9 mouse cellular contexts compared by ENCODE assay signal in the genomic region with DNA sequence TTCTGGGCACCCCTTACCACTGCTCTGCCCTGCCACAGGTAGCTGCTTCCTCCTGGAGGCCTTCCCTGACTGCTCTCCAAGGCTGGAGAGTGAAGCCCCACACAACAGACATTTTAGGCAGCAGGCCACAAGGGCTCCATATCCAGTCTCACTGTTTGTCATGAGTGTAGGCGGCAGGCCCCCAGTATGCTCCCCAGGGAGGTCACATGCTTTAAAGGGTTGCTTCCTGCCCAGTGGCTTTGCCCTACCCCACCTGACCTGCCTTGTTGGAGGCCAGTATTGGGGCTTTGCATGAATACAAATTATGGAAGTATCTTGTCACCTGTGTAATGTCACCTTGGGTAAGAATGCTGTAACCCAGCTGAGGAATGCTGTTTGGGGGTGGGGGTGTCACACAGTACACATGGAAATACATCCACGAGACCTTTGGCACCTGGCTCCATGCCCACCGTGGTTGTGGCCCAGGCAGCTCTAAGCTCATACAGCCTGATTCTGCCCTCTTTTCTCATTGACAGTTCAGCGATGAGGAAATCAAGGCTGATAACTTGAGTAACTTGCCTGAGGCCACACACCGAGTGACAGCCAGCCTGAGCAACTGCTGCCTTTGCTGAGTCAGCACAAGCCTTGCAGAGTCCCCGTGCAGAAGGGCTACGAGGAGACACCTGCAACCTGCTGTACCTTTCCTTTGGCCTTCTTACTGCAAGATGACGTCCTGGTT. TPM values are rescaled to one million over a fixed set of nuclear protein-coding genes. Genes with fewer than 3 reads are reported as not detected.
DNase-seq lines count a peak whose midpoint lies in the region; TF ChIP-seq lines count a peak whose summit lies in the region.
"Had no signal": no experiment of that assay in that cellular context is flagged by ENCODE, and none has a peak within 500 bp of the region (broad histone marks: within the 10 kb centered on the region; RNA-seq: fewer than 3 reads in every experiment).

A gene (minus strand): TSS at position 99 of the 718 bp plus-strand sequence.

- TF ChIP-seq CTCF in left cerebral cortex, adult 2 months (IDR thresholded peaks at IDR 0.05): no peak
- no peak for TF ChIP-seq CTCF in spleen, adult 2 months (IDR thresholded peaks at IDR 0.05; ENCODE audit: extremely low read depth, insufficient read depth, insufficient read length, insufficient replicate concordance)

- DNase-seq in adrenal gland, postnatal 14 days: peak; percentile 53
- no peak for DNase-seq in adrenal gland, postnatal 25 days
- no peak for DNase-seq in left cerebral cortex, adult 2 months (ENCODE audit: extremely low spot score in 1 of 2, low spot score in 2 of 2)
- DNase-seq in left cerebral cortex, adult 18-20 months (ENCODE audit: low spot score in 2 of 2): no peak
- no peak for DNase-seq in large intestine, adult 2 months (ENCODE audit: low read depth, low spot score)
- peak; percentile 85 to 87 for DNase-seq in spleen, adult 2 months (ENCODE audit: low read depth in 1 of 2, low spot score in 2 of 2)
- no peak for DNase-seq in testis, postnatal 14 days (ENCODE audit: low spot score)
- DNase-seq in heart, postnatal 25 days (ENCODE audit: low spot score): no peak
- DNase-seq: cerebellum, postnatal 14 days had no signal

- no peaks in the 10 kb centered on the region for H3K27me3 ChIP-seq in spleen, adult 2 months (ENCODE audit: control insufficient read depth, insufficient read depth, low read length)

- WGBS in large intestine, adult 2 months: 66% methylated on average over 8 of the region's 8 CpGs
- WGBS in spleen, adult 2 months: 23% methylated on average over 8 of the region's 8 CpGs

- TF ChIP-seq POLR2A in spleen, adult 2 months (IDR thresholded peaks at IDR 0.05; ENCODE audit: low read depth, low read length): peak; percentile 72

- intact Hi-C loops in left cerebral cortex, adult 2 months (cut with DNase I): no loop called here
- intact Hi-C loops in heart, postnatal 25 days (cut with DNase I): no loop called here

- peak within 1 kb of the TSS; percentile 63 for H3K27ac ChIP-seq in left cerebral cortex, adult 2 months
- peak within 1 kb of the TSS; percentile 99 for H3K27ac ChIP-seq in spleen, adult 2 months (ENCODE audit: insufficient read depth, low read length)

- H3K4me1 ChIP-seq in spleen, adult 2 months (ENCODE audit: control insufficient read depth, insufficient read depth, insufficient read length): peaks cover 23% of the 10 kb centered on the region; the same call in 1 of the 2 replicates

- peaks cover 27% of the 10 kb centered on the region for H3K36me3 ChIP-seq in spleen, adult 2 months (ENCODE audit: control insufficient read depth, insufficient read depth, low read length)

- H3K4me3 ChIP-seq in left cerebral cortex, adult 2 months: no peak within 1 kb of the TSS
- peak within 1 kb of the TSS; percentile 69 for H3K4me3 ChIP-seq in spleen, adult 2 months (ENCODE audit: extremely low read depth, insufficient read depth, insufficient read length)

RNA-seq across cellular contexts. Expression of the gene that starts here (rescaled TPM):
- 3.4 and 11.6 TPM in 2 replicates for total RNA-seq in adrenal gland, postnatal 14 days (2021)
- 3.4 and 4.4 TPM in 2 replicates for total RNA-seq in adrenal gland, postnatal 25 days (2021)
- total RNA-seq in left cerebral cortex, adult 2 months (2021): 10 to 100 TPM; 10.1 to 18.2 TPM
- 10 to 100 TPM in 1 of 2 experiments, 1 to 10 TPM in 1; 9.1 to 12.2 TPM for total RNA-seq in left cerebral cortex, adult 18-20 months (2021)
- 20.3 and 20.9 TPM in 2 replicates for polyA plus RNA-seq in large intestine, adult 2 months (2012; rRNA removed)
- 248 and 364 TPM in 2 replicates for polyA plus RNA-seq in spleen, adult 2 months (2012; rRNA removed)
- total RNA-seq in heart, postnatal 25 days (2021): 1 to 10 TPM; 2.2 to 2.3 TPM

Comparison
In these comparisons a context has a peak if more than half of its experiments do, and no peak if none do; other contexts are left out.
1. RNA of the gene that starts here (polyA plus RNA-seq): 248 to 364 TPM in spleen, adult 2 months; 20.3 to 20.9 TPM in large intestine, adult 2 months; every median in the first group is over 10 times any median in the second.
2. DNase-seq: peak in adrenal gland, postnatal 14 days (single experiment) and spleen, adult 2 months (2 of 2); none in adrenal gland, postnatal 25 days (single experiment), left cerebral cortex, adult 2 months (0 of 2), left cerebral cortex, adult 18-20 months (0 of 2), large intestine, adult 2 months (single experiment), testis, postnatal 14 days (single experiment) and heart, postnatal 25 days (single experiment).